Mouse (Mus musculus): Measurements from ENCODE around the gene Cyp27b1. TPM values are rescaled to one million over a fixed set of nuclear protein-coding genes. Genes with fewer than 3 reads are reported as not detected.

Gene Cyp27b1
- polyA plus RNA-seq, 1 experiment, result 0.63 TPM

DNA sequence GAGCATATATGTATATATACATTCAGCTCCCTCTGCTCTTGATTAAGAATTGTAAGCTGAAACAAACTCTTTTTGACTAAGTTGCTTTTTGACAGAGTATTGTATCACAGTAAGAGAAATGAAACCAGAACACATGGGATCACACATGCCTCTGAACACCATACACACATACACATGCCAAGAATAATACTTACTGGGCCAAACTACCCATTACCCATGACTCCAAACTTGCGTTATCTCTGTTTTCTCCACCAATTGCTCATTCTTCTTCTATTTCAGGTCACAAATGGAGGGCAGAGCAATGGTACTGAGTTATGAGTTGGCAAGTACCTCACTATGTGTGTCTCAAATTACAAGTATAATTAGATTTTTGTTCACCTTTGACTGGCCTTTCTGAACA, 25.9 kb downstream of the Cyp27b1 start:
- DNase-seq (ENCODE audit: low read depth), result no peak
- no peak for TF ChIP-seq CTCF (IDR thresholded peaks at IDR 0.05; ENCODE audit: borderline replicate concordance, extremely low read depth, insufficient read depth, insufficient read length)

DNA sequence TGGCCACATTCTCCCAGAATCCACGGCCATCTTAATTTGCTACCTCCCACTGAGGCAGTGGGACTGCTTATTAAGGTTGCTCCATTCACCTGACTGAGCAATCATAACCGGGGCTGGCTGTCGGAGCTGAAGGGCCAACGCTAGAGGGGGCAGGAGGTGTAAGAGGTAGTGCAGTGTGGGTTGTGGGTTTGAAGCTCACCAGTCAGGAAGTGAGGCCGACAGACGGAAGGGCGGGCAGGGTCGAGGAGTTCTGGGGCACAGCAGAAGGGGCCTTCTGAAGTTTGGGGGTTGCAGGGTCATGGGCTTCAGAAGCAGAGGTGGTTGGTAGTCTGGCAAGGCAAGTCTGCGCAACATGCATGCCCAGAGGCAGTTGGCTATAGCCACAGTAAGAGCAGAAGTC, 27.0 kb downstream of the Cyp27b1 start, which contains the start of gene Agap2:
Agap2 (plus strand) TSS at position 205 of the 400 bp plus-strand sequence.
- TF ChIP-seq POLR2A (IDR thresholded peaks at IDR 0.05; ENCODE audit: borderline replicate concordance, extremely low read depth, insufficient read depth, insufficient read length, poor library complexity, severe bottlenecking) (no peak), CTCF (IDR thresholded peaks at IDR 0.05; ENCODE audit: borderline replicate concordance, extremely low read depth, insufficient read depth, insufficient read length) (no peak)
- no peak for DNase-seq (ENCODE audit: low read depth)

DNA sequence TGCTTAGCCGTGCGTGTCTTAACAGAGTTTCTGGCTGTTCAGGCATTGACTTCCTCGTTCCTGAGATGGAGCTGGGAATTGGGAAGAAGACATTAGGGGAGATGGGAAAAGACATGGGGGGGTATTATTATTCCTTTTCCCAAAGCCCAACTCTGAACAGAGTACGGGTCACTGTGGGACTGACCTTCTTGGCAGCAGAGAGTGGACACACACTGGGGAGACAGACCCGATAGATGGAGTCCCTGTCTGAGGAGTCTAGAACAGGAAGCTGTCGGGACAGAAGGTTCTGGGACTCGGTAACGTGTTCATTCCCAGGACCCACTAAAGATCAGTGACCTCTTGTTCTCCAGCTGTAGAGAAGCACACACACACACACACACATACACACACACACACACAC, 27.6 kb downstream of the Cyp27b1 start:
- DNase-seq (ENCODE audit: low read depth), result no peak
- no peak for TF ChIP-seq POLR2A (IDR thresholded peaks at IDR 0.05; ENCODE audit: borderline replicate concordance, extremely low read depth, insufficient read depth, insufficient read length, poor library complexity, severe bottlenecking)
- TF ChIP-seq CTCF (IDR thresholded peaks at IDR 0.05; ENCODE audit: borderline replicate concordance, extremely low read depth, insufficient read depth, insufficient read length), result no peak

DNA sequence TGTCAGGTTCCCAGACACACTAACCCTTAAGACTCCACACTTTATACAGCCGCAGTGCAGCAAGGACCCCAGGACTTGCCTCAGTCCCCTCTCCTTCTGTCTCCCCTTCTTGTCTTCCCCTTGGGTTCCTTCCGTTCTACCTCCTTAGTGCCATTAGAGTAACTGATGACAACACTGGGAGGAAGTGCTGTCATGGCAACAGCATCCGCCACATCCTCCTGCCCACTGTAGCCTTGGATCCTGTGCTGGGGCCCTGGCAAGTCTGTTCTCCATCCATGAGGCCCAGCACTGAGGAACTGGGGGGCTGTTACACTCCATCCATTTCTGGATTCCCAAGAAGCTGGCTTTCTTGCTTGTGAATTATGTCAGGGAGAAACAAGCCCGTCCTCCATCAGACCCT, 28.0 kb downstream of the Cyp27b1 start:
- no peak for TF ChIP-seq CTCF (IDR thresholded peaks at IDR 0.05; ENCODE audit: borderline replicate concordance, extremely low read depth, insufficient read depth, insufficient read length)
- TF ChIP-seq POLR2A (IDR thresholded peaks at IDR 0.05; ENCODE audit: borderline replicate concordance, extremely low read depth, insufficient read depth, insufficient read length, poor library complexity, severe bottlenecking), result no peak
- DNase-seq (ENCODE audit: low read depth), result peak; percentile 39

DNA sequence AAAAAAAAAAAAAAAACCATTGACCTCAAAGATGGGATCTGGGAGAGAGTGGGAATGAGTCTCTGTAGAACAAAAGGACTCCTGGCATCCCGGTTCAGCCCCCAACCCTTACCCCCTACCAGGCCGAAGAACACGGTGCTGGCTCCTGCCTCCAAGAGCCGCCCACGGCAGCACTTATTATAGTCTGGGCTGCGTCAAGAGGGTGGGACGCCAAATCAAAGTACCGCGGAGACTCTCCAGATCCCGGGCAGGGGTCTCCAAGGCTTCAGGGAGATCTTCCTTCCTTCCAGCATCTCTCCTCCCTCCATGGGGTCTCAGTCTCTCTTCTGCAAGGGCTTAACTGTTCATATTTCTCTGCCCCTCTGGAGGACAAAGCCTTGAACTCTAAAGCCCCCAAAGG, 29.5 kb downstream of the Cyp27b1 start:
- DNase-seq (ENCODE audit: low read depth), result peak; percentile 20
- no peak for TF ChIP-seq CTCF (IDR thresholded peaks at IDR 0.05; ENCODE audit: borderline replicate concordance, extremely low read depth, insufficient read depth, insufficient read length)
- TF ChIP-seq POLR2A (IDR thresholded peaks at IDR 0.05; ENCODE audit: borderline replicate concordance, extremely low read depth, insufficient read depth, insufficient read length, poor library complexity, severe bottlenecking), result no peak

DNA sequence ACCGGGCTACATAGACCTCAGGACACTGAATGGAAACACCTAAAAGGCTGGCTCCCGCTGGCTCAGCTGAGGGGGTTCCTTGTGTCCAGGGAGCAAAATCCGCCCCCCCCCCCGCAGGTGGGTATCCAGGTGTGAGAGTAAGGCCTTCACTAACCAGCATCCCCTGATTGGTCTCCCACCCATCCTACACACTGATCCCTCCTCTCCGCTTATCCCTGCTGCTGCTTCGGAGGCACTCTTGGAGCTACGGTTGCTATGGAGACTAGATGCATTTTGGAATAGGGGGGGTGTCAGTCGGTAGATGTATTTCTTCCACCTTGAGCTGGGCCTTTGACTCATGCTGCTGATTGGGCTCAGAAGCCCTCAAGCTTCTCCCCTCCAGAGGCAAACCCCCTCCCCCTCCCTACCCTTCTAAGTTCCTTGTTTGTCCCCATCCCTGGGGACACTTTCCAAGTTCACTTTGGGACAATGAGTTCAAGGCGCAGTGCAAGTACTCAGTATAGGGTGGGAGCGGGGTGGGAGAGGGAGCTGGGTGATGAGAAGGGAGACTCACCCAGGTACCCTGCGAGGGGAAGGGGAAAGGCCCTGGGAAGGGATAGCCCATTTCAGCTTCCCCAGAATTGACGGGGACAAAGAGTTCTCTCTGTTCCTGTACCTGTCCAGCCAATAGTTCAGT, 30.1 kb downstream of the Cyp27b1 start:
- peak; percentile 85 for DNase-seq (ENCODE audit: low read depth)
- TF ChIP-seq POLR2A (IDR thresholded peaks at IDR 0.05; ENCODE audit: borderline replicate concordance, extremely low read depth, insufficient read depth, insufficient read length, poor library complexity, severe bottlenecking) (no peak), CTCF (IDR thresholded peaks at IDR 0.05; ENCODE audit: borderline replicate concordance, extremely low read depth, insufficient read depth, insufficient read length) (no peak)

DNA sequence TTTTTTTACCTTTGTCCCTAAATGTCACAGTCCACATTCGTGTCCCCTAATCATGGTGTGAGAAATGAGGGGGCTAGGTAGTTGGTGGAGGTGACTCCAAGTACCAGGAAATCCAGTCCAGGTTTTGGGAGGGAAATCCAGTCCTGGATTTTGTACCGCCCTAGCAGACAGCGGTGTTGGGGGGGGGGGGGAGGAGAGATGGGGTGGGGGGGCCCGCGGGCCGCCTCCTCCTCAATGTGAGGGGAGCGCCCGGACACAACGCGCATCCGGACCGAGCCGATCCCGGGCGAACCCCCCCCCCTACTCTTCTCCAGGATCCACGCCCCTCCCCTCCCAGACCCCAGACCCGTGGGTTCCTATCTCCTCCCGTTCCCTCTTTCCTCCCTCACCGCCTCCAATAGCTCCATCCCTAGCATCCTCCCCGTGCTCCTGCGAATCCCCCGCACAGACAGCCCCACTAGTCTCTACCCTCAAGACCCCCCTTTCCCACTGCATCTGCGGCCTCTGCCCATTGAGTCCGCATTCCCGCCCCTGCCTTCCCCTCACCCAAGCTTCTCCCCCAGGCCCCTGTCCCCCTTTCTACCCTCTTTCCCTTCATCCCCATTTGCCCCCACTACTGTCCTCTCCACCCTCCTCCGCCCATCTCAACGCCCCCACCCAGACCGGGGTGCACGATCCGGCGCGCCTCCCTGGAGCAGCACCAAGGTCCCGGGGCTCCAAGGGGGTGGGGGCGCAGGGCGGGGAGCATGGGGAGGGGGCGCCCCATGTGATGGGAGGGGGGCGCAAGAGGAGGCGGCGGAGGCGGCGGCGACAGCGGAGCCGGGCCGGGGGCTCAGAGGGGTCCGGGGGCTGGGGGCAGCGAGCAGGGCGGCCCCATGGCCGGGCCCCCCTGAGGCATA, 30.9 kb downstream of the Cyp27b1 start:
- peak; percentile 92 for DNase-seq (ENCODE audit: low read depth)
- TF ChIP-seq POLR2A (IDR thresholded peaks at IDR 0.05; ENCODE audit: borderline replicate concordance, extremely low read depth, insufficient read depth, insufficient read length, poor library complexity, severe bottlenecking) (peak; percentile 25; the same call in 1 of the 2 replicates), CTCF (IDR thresholded peaks at IDR 0.05; ENCODE audit: borderline replicate concordance, extremely low read depth, insufficient read depth, insufficient read length) (no peak)

DNA sequence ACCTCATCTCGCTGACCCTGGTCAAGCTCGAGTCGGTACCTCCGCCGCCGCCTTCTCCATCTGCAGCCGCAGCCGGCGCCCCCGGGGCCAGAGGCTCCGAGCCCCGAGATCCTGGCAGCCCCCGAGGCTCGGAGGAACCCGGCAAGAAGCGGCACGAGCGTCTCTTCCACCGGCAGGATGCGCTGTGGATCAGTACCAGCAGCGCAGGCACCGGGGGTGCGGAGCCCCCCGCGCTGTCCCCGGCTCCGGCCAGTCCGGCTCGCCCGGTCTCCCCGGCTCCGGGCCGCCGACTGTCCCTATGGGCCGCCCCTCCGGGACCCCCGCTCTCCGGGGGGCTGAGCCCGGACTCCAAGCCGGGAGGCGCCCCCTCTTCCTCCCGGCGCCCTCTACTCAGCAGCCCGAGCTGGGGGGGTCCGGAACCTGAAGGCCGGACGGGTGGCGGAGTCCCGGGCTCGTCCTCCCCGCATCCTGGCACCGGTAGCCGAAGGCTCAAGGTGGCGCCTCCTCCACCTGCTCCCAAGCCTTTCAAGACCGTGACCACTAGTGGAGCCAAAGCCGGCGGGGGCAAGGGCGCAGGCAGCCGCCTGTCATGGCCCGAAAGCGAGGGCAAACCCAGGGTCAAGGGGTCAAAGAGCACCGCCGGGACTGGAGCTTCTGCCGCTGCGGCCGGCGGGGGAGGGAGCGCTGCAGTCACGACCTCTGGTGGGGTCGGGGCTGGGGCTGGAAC, 31.8 kb downstream of the Cyp27b1 start:
- TF ChIP-seq CTCF (IDR thresholded peaks at IDR 0.05; ENCODE audit: borderline replicate concordance, extremely low read depth, insufficient read depth, insufficient read length) (peak; percentile 47; the same call in 1 of the 2 replicates), POLR2A (IDR thresholded peaks at IDR 0.05; ENCODE audit: borderline replicate concordance, extremely low read depth, insufficient read depth, insufficient read length, poor library complexity, severe bottlenecking) (no peak)
- peak; percentile 60 for DNase-seq (ENCODE audit: low read depth)

DNA sequence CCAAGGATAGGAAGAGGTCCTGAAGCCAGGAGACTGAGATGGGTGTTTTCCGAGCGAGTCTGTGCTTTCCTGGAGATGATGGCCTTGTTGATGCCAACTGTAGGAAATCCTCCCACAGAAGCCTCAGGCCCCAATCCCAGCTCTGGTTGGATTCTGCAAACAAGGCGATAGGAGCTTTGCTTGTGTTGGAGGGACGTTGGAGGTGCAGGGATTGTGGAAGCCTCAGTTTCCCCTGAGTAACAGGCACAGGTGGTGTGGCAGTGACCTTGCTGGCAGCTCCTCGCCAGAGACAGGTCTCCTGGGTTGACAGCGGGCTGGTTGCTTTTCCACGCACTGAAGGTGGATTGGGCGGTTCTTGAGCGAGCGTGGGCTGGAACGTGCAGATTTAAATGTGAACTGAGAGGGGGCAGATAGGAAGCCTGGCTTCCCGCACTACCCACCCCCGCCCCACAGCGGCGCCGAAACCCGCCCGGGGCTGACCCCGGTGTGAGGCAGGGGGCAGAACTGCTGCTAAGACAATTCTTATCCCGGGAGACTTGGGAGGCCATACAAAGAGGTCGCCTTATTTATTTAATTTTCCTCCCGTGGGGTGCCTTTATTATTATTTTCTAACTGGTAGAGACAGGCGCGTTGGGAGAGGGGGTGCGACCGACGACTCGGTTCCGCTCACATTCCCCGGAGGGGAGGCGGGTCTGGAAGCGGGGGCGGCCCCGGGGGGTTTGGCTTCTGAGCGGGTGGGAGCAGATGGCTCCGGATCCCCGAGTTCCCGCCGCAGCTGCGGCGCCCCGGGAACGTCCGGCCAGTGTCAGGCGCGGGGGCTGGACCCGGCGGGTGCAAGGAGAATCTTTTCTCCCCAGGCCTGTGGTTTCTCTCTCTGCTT, 33.1 kb downstream of the Cyp27b1 start:
- DNase-seq (ENCODE audit: low read depth), result peak; percentile 36
- TF ChIP-seq CTCF (IDR thresholded peaks at IDR 0.05; ENCODE audit: borderline replicate concordance, extremely low read depth, insufficient read depth, insufficient read length), result 0 out of 2 replicates have a peak, but pooled peaks have one; percentile 7
- TF ChIP-seq POLR2A (IDR thresholded peaks at IDR 0.05; ENCODE audit: borderline replicate concordance, extremely low read depth, insufficient read depth, insufficient read length, poor library complexity, severe bottlenecking), result no peak

DNA sequence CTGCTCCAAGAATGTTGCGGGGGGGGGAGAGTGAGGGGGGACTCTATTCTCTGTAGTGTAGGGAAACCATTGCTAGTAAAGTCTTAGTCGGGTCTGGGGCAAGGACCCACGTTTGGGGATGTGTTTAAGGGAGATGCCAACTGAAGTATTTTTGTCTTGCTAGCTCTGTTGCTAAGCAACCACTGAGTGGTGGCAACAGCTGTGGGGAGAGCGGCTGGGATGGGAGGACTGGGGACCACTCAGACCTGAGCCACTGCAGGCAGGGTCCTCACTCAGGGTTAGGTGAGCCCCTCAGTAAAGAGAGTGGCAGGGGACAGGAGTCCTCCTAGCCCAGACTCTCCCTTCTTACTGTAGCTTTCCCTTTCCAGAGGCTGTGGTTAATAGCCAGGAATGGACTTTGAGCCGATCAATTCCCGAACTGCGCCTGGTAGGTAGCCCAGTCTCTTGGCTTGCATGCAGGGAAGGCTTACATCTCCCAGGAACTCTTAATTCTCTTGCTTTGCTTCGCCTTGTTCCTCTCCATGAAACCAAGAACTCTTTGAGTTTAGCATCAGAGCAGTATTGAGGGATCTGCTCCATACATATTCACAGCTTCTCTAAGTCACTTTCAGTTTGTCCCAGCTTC, 34.1 kb downstream of the Cyp27b1 start:
- peak; percentile 81 for DNase-seq (ENCODE audit: low read depth)
- TF ChIP-seq POLR2A (IDR thresholded peaks at IDR 0.05; ENCODE audit: borderline replicate concordance, extremely low read depth, insufficient read depth, insufficient read length, poor library complexity, severe bottlenecking) (no peak), CTCF (IDR thresholded peaks at IDR 0.05; ENCODE audit: borderline replicate concordance, extremely low read depth, insufficient read depth, insufficient read length) (no peak)

Data from brain, embryonic 14.5 days (tissue).